Mouse (Mus musculus): ENCODE data around the gene Il3ra. TPM values are rescaled to one million over a fixed set of nuclear protein-coding genes. Genes with fewer than 3 reads are reported as not detected.

Gene Il3ra
- 13.9 and 20.1 TPM in 2 replicates for polyA plus RNA-seq (2012; rRNA removed)

DNA sequence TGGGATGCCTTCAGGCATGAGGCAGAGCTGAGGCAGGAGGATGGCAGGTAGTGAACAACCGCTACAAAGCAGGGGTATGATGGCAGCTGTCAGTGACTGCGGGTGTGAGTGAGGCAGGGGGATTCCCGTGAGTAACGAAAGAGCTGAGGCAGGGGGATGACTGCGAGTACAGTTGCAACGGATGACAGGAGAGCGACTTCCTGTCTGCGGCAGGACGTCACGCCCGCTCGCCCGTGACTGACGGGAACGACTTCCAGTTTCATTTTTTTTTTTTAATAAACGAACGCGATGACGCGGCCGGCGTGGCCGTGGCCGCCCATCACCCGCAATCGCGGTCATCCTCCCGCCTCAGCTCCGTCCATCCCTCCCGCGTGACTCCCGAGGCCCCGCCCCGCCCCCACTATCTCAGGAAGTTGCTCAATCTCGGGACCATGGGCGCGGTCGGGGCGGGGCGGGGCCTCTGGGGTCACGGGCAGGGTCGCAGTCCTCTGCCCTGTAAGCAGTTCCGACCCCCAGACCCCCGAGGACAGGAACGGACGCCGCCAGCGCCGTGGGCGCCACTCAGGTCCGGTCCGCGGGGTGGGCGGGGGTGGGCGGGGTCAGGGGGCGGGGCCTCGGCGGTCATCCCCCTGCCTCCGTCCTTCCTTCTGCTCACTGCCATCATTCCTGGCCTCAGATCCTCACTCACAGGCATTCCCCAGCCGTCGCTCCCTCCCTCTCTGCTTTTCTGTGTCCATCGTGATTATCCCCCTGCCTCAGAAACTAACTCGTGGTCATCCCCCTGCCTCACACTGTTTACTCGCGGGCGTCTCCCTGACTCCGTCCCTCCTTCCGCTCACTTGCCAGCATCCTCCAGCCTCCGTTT, at the start of gene Il3ra:
Il3ra (plus strand) TSS at position 328 of the 865 bp plus-strand sequence.
- 5% methylated on average over 67 of the region's 69 CpGs for WGBS
- DNase-seq (ENCODE audit: low read depth, low spot score), result peak; percentile 14

DNA sequence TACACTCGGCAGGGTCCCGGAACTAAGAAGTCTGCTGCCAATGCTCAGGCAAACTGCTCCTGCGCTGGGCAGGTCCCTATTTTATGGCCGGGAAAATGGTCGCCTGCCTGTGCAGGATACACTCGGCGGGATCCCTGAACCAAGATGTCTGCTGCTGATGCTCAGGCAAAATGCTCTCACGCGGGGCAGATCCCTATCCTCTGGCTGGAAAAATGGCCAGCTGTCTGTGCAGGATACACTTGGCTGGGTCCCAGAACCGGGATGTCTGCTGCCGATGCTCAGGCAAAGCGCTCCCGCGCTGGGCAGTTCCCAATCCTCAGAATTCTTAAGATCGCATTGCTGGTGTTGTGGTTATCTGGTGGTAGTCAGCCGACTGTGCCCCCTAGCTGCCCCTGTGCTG, 37.1 kb upstream of the Il3ra start:
- WGBS, result 38% methylated on average over 16 of the region's 16 CpGs
- no peak for DNase-seq (ENCODE audit: low read depth, low spot score)

DNA sequence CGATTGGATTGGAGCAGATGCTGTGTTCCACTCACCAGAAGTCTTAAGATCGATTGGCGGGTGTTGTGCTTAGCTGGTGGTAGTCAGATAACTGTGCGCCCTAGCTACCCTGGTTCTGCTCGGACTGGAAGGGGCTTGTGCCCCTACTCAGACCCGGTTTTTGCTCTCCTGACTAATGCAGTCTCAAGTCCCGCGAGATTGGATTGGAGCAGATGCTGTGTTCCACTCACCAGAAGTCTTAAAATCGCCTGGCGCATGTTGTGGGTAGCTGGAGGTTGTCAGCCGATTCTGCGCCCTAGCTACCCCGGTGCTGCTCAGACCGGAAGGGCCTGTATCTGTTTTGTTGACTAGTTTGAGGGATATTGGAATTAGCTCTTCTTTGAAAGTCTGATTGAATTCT, 36.7 kb upstream of the Il3ra start:
- no peak for DNase-seq (ENCODE audit: low read depth, low spot score)
- WGBS, result 42% methylated on average over 14 of the region's 14 CpGs

DNA sequence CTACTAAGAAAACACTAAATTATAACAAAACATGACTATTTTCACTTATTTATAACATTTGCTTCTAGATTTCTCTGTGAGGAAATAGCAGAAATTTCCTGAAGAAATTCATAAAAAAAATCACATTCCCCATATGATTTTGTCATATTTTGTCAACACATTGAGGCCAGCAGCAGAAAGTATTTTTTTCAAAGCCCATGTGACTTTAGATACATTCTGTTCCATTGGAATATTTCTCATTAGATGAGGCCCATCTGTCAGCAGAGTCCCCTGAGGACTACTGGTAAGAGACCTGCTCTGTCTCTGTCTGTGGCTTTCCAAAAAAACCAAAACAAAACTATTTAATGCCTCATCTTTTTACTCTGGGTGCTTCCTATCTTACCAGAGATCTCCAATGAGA, 23.5 kb upstream of the Il3ra start, which contains the start of gene Olfr31:
Olfr31 (plus strand) TSS at position 301 of the 400 bp plus-strand sequence.
- no peak for DNase-seq (ENCODE audit: low read depth, low spot score)

DNA sequence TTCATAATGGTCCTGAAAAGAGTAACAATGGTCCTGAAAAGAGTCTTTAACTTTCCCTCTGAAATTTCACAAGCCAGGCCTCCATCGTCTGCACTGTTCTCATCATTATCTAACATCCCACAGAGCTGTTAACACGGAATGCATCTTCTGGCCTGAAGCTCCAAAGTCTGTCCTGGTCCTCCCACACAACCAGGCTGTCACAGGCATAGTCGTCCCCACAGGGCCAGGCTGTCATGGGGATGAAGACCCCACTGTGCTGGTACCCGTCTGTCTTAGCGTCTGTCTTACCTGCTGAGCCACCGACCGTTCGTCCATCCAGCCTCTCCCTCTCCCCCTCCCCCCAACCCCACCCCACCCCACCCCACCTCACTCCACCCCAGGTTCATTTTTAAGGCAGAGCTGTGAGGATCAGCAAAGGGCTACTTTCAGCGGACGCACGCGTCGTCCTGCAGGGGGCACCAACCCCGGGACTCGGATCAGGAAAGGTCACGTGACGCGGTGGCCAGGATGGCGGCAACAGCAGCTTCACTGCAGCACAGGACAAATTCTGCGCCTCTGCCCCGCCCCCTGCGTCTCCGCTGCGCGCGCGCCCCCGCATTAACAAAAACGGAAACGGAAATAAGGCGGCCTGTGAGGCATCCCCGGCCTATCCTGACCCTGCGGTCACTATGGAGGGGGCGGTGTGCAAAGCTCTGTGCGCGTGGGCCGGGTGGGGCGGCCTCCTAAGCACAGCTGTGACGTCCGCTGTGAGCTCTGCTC, 783 bp upstream of the Il3ra start:
- DNase-seq (ENCODE audit: low read depth, low spot score), result peak; percentile 59
- WGBS, result 4% methylated on average over 40 of the region's 40 CpGs

DNA sequence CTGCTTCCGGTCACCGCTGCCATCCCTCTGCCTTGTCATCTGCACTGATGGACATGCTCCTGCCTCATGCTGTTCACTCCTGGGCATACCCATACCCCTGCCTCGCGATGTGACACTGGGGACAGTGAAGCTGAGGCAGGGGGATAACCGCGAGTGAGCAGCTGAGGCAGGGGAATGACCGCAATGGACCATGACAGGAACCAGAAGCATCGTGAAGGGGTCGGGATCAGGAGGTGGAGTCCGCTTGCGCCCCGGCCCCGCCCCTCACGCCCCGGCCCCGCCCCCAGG, 682 bp downstream of the Il3ra start:
- no peak for DNase-seq (ENCODE audit: low read depth, low spot score)
- 37% methylated on average over 16 of the region's 16 CpGs for WGBS

DNA sequence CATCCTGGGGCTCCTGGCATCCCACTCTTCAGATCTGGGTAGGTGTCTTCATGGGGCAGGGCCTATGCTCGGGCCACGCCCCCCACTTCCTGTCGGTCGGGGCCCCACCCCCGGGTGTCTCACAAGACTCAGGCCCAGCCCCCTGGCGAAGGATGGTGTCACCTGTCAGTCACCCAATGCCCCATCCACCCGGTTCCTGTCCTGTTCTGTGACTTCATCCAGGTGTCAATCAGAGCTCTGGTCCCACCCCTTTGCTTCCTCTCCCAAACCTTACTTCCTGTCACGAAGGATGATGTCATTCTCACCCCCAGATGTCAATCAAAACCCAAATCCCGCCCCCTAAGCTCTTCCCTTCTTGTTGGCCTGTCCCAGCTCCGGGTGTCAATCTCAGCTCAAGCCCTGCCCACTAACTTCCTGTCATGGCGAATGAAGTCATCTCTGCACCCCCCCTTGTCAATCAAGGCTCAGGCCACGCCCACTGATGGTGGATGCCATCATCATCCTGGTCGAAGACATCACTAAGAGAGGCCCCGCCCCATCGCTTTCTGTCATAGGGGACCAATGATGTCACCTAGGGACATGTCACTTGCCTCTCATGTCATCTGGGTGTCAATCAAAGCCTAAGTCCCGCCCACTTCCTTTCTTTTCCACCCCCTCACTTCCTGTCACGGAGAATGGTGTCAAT, 1.2 kb downstream of the Il3ra start:
- WGBS, result 82% methylated on average over 17 of the region's 17 CpGs

DNA sequence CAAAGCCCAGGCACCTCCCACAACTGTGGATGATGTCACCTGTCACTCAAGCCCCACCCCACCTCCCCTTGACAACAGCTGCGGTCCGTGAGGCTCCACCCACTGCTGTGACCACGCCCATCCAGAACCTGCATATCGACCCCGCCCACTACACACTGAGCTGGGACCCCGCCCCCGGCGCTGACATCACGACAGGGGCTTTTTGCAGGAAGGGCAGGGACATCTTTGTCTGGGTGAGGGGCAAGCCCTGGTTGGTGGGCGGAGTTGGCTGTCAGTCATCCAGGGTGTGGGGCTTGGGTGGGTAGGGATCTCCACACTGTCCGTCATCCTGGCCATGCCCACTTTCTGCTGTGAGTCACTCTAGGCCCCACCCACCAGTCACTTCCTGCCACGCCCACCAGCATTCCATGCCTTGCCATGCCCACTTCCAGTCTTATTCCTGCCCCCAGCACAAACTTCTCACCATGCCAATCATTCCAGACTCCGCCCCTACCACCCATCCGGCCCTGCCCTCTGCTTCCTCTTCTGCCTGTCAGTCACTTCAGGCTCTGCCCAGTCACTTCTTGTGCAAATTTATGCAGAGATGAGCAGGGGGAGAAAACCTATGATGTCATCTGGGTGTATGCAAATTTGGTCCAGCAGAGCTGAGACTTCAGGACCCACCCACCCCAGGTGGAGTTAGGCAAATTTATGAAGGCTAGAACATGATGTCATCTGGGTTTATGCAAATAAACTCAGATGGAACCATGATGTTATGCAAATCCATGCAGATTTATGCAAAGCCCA, 2.0 kb downstream of the Il3ra start:
- WGBS, result 93% methylated on average over 14 of the region's 14 CpGs
- DNase-seq (ENCODE audit: low read depth, low spot score), result no peak

More for the DNA sequence above, 1.2 kb downstream of the Il3ra start:
- no peak for DNase-seq (ENCODE audit: low read depth, low spot score)

DNA sequence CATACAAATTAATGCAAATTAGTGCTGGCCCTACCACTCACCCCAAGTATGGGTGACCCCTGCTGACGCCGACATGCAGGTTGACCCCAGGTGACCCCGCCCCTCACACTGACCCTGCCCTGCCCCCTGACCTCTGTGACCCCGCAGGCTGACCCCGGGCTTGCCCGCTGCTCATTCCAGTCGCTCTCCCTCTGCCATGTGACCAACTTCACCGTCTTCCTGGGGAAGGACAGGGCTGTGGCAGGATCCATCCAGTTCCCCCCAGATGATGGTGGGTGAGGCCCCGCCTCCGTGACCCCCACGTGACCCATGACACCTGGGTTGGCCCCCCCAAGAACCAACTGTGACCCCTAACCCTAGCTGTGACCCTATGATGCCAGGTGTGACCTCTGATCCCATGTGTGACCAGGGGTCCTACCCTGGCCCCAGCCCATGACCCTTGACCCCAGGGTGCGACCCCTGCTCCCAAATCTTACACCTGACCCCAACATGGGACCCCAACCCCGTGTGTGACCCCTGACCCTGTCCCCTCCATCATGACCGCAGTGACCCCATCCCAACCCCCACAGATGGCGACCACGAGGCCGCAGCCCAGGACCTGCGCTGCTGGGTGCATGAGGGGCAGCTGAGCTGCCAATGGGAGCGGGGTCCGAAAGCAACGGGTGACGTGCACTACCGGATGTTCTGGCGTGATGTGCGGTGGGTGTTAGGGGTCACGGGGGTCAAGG, 2.8 kb downstream of the Il3ra start:
- 97% methylated on average over 26 of the region's 26 CpGs for WGBS
- DNase-seq (ENCODE audit: low read depth, low spot score), result no peak

DNA sequence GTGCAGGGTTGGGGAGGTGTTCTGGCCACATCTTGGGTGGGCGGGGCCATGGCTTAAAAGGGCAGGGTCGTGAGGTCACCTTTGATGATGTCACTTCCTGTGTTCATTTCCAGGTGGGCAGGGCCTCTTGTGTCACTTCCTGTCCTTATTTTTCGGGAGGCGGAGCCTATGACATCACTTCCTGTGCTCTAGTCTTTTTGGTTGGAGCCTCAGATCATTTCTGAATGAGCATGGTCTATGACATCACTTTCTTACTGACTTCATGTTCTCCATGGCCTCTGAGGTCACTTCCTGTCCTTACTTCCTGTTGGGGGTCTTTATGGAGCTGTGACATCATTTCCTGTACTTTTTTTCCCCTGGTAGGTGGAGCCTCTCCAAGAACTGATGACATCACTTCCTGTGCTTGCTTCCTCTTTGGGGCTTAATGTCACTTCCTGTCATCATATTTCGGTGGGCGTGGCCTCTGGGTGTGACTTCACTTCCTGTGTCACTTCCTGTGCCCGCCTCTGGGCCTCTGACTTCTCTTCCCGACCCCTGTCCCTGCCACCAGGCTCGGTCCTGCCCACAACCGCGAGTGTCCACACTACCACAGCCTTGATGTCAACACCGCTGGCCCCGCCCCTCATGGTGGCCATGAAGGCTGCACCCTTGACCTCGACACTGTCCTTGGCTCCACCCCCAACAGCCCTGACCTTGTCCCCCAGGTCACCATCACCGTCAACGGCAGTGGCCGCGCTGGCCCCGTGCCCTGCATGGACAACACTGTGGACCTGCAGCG, 3.6 kb downstream of the Il3ra start:
- WGBS, result 98% methylated on average over 20 of the region's 20 CpGs
- DNase-seq (ENCODE audit: low read depth, low spot score), result no peak

DNA sequence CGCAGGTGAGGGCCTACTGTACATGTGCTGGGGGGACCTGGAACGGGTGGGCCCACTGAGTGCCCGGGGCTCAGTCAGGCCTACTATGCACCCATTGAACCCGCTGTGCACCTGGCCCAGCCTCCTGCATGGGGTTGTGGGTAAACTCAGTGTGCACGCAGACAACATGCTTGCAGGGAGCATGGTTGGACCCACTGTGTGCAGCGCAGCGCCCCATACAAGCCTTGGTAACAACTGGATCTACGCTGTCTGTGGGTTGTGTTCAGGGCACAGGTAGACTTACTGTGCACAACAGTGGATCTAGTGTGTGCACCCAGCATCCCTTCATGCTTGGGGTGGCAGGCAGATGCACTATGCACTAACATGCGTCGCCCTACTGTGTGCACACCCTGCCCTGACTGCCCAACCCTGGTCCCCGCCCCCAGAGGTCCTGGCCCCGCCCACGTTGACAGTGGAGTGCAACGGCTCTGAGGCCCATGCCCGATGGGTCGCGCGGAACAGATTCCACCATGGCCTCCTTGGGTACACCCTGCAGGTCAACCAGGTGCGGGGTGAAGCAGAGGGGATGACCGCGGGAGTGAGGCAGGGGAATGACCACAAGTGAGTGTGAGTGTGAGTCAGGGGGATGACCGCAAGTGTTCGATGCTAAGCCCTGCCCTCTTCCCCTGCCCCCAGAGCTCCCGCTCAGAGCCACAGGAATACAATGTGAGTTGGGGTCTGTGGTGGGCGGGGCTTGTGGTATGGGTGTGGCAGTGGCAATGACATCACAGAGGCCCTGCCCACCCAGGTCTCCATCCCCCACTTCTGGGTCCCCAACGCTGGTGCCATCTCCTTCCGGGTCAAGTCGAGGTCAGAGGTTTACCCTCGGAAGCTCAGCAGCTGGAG, 4.4 kb downstream of the Il3ra start:
- no peak for DNase-seq (ENCODE audit: low read depth, low spot score)
- WGBS, result 97% methylated on average over 29 of the region's 29 CpGs

DNA sequence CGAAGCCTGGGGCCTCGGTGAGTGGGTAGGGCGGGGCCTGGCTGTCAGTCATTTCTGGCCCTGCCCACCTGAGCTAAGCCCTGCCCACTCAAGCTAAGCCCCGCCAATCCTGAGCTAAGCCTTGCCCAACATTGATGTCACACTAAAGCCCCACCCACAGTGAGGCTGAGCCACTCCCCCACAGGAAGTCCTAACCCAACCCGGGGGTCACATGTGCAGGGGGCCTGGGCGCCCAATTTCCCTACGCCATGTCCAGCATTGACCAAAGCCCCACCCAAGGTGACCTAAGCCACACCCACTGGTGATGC, 5.0 kb downstream of the Il3ra start:
- no peak for DNase-seq (ENCODE audit: low read depth, low spot score)

DNA sequence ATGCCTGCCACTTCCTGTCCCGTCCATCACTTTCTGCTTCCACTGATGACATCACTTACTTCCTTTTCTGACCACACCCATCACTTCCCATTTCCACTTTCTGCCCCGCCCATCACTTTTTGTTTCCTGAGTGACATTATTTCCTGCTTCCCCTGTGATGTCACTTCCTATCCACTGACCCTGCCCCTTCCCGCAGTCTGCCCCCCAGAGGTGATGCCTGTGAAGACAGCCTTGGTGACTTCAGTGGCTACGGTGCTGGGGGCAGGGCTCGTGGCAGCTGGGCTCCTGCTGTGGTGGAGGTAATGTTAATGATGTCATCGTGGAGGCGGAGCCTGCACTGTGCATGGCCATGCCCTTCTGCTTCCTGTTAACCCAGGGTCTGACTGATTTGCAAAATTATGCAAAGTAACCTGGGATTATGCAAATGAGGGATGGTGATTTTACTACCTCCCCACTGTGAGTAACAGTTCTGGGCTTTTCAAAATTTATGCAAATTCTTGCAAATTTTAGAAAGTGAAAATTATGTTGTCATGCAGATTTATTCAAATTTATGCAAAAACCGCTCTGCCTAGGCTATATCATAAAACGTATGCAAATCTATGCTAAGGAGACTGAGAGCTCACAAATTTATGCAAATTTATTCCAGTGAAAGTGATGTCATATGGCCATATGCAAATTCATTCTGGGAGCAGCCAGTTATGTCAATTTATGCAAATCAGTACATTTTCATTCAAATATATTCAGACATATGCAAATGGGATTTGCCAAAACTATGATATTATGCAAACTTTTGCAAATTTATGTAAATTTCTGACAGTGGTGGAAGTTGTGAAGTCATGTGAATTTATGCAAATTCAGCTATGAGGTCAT, 5.9 kb downstream of the Il3ra start:
- 97% methylated on average over 9 of the region's 9 CpGs for WGBS
- DNase-seq (ENCODE audit: low read depth, low spot score), result no peak

More for the DNA sequence above, 5.0 kb downstream of the Il3ra start:
- 96% methylated on average over 7 of the region's 7 CpGs for WGBS

DNA sequence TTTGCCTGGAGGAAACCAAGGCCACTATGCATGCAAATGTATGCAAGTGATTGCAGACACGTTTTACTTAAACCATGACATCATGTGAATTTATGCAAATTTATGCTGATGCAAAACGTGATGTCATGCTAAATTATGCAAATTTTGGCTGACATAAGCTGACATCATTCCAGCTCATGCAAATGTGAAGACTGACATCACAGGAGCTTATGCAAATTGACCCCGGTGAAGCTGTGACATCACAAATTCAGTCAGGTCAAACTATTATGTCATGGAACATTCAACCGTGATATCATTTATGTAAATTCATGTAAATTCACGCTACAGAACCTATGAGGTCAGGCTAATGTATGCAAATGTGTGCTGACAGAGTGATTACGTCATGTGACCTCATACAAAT, 6.5 kb downstream of the Il3ra start:
- DNase-seq (ENCODE audit: low read depth, low spot score), result no peak
- 88% methylated on average over 6 of the region's 6 CpGs for WGBS

DNA sequence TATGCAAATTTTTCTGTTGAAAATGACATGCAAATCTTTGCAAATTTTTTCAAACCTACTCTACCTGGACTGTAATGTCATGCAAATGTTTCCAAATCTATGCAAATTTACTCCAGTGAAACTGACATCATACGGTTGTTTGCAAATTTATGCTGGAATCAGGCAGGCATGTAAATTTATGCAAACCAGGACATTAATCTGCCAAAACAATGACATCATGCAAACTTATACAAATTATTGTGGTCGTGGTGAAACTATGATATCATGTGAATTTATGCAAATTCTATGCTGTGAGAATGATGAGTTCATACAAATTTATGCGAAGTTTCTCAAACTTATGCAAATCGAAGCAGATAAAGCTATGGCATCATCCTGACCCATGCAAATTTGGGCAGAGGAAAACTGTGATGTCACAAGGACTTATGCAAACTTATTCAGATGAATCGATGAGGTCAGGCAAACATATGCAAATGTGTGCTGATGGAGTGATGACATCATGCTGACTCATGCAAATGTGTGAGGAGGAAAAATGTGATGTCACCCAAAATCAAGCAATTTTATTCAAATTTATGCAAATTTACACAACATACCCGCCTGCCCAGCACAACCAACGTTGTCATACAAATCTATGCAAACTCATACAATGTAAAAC, 7.1 kb downstream of the Il3ra start:
- DNase-seq (ENCODE audit: low read depth, low spot score), result no peak
- WGBS, result 94% methylated on average over 7 of the region's 7 CpGs

Measured in large intestine, adult 2 months (tissue).